ENCODE assay signal across 8 mouse cellular contexts in the genomic region with DNA sequence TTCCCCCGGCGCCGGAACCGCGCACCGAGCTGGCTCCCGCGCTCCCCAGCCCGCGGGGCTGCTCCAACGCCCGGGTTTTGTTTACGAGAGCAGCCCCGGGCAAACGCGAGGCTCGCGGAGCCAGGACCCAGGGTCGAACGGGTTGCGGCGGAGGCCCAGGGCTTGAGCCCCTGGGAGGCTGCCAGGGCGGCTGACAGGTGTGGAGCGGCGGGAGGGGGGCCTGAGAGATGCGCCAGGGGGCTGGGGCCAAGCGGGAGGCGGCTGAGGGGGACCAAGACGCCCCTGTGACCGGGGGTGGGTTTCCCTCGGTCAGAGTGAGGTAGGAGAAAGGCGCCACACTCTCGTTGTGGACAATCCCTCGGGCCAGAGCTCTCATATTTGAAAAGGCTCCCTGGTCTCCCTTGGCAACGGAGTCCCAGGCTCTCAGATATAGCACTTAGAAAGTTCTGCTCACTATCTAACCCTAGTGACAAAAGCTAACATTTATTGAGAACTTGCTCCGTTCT. TPM values are rescaled to one million over a fixed set of nuclear protein-coding genes. Genes with fewer than 3 reads are reported as not detected.
A peak's percentile ranks its signal among the peaks of the same experiment; 100 is the strongest.
DNase-seq lines count a peak whose midpoint lies in the region; ATAC-seq and TF ChIP-seq lines count a peak whose summit lies in the region.

No protein-coding gene starts in this region.

- intact Hi-C loops in left cerebral cortex, postnatal 10 days (cut with DNase I) = loop anchor here (2.0 to 10.0 kb wide), 3 partner anchors 256 to 540 kb away; partner anchors contain the start of gene Cep83

- H3K9me3 ChIP-seq in heart, embryonic 11.5 days (replicated peaks; ENCODE audit: control insufficient read depth, low read length) = no peaks in the 10 kb centered on the region
- peaks cover 7% of the 10 kb centered on the region; the same call in 1 of the 2 replicates for H3K9me3 ChIP-seq in E14TG2a.4 (ENCODE audit: low read length)
- no peaks in the 10 kb centered on the region for H3K9me3 ChIP-seq in forebrain, embryonic 14.5 days (replicated peaks; ENCODE audit: control insufficient read depth, low read length)
- H3K9me3 ChIP-seq in midbrain, embryonic 16.5 days (replicated peaks; ENCODE audit: control insufficient read depth, low read length, poor library complexity, severe bottlenecking) = no peaks in the 10 kb centered on the region

- H3K36me3 ChIP-seq in heart, embryonic 11.5 days (ENCODE audit: control insufficient read depth, insufficient read depth, low read length) = no peaks in the 10 kb centered on the region
- no peaks in the 10 kb centered on the region for H3K36me3 ChIP-seq in E14TG2a.4 (ENCODE audit: insufficient read depth, low read length)
- H3K36me3 ChIP-seq in forebrain, embryonic 14.5 days (ENCODE audit: control insufficient read depth, insufficient read depth, low read length) = no peaks in the 10 kb centered on the region
- no peaks in the 10 kb centered on the region for H3K36me3 ChIP-seq in midbrain, embryonic 16.5 days (ENCODE audit: control insufficient read depth, insufficient read depth, low read length)

- peak overlapping the region; percentile 75 for H3K9ac ChIP-seq in heart, embryonic 11.5 days (ENCODE audit: low read depth, low read length)
- H3K9ac ChIP-seq in forebrain, embryonic 14.5 days (ENCODE audit: low read length) = peak overlapping the region; percentile 91
- H3K9ac ChIP-seq in midbrain, embryonic 16.5 days (ENCODE audit: low read depth, low read length) = peak overlapping the region; percentile 95

- peaks cover 41% of the 10 kb centered on the region for H3K27me3 ChIP-seq in heart, embryonic 11.5 days (ENCODE audit: control insufficient read depth, insufficient read depth, low read length)
- H3K27me3 ChIP-seq in E14TG2a.4 (ENCODE audit: insufficient read depth, low read length) = peaks cover 66% of the 10 kb centered on the region
- H3K27me3 ChIP-seq in forebrain, embryonic 14.5 days (replicated peaks; ENCODE audit: control insufficient read depth, insufficient read depth, low read length) = no peaks in the 10 kb centered on the region
- no peaks in the 10 kb centered on the region for H3K27me3 ChIP-seq in midbrain, embryonic 16.5 days (ENCODE audit: control insufficient read depth, insufficient read depth, low read depth, low read length)

- peak overlapping the region; percentile 96 for H3K4me2 ChIP-seq in heart, embryonic 11.5 days
- peak overlapping the region; percentile 81 for H3K4me2 ChIP-seq in forebrain, embryonic 14.5 days (ENCODE audit: low read length)
- peak overlapping the region; percentile 83 for H3K4me2 ChIP-seq in midbrain, embryonic 16.5 days (ENCODE audit: low read length)

- WGBS in heart, embryonic 11.5 days (ENCODE audit: insufficient replicate concordance) = under 1% methylated on average over 35 of the region's 36 CpGs
- under 1% methylated on average over 36 of the region's 36 CpGs for WGBS in forebrain, embryonic 14.5 days
- WGBS in midbrain, embryonic 16.5 days = under 1% methylated on average over 33 of the region's 36 CpGs

- H3K27ac ChIP-seq in heart, embryonic 11.5 days (ENCODE audit: low read depth, low read length) = no peak overlapping the region
- peak overlapping the region; percentile 95 for H3K27ac ChIP-seq in forebrain, embryonic 14.5 days (ENCODE audit: low read depth, low read length)
- H3K27ac ChIP-seq in midbrain, embryonic 16.5 days (ENCODE audit: low read length) = peak overlapping the region; percentile 97

- ATAC-seq in heart, embryonic 11.5 days (replicated peaks; ENCODE audit: insufficient number of reproducible peaks, low FRiP score, low TSS enrichment) = no peak
- peak; percentile 33 for ATAC-seq in forebrain, embryonic 14.5 days
- peak; percentile 38; the same call in 1 of the 2 replicates for ATAC-seq in midbrain, embryonic 16.5 days

- DNase-seq in heart, adult 18-20 months = no peak
- peak; percentile 60 for DNase-seq in brain, adult 2 months (ENCODE audit: low read depth, low spot score)
- peak; percentile 72 for DNase-seq in forebrain, embryonic 14.5 days (ENCODE audit: low spot score)
- DNase-seq in left cerebral cortex, postnatal 10 days (ENCODE audit: extremely low spot score in 1 of 2, low spot score in 2 of 2) = peak; percentile 29 to 69
- DNase-seq in T-cell, adult 2 months (ENCODE audit: low spot score) = no peak

- H3K4me3 ChIP-seq in heart, embryonic 11.5 days (ENCODE audit: low read depth, low read length) = peak overlapping the region; percentile 79
- H3K4me3 ChIP-seq in E14TG2a.4 (replicated peaks; ENCODE audit: low read length) = peak overlapping the region; percentile 87
- H3K4me3 ChIP-seq in forebrain, embryonic 14.5 days (ENCODE audit: low read depth, low read length) = peak overlapping the region; percentile 75
- peak overlapping the region; percentile 75 for H3K4me3 ChIP-seq in midbrain, embryonic 16.5 days (ENCODE audit: low read depth, low read length)

- no peak for TF ChIP-seq CTCF in E14TG2a.4 (conservative IDR thresholded peaks at IDR 0.05; ENCODE audit: low read length)

- peaks cover 11% of the 10 kb centered on the region for H3K4me1 ChIP-seq in heart, embryonic 11.5 days (ENCODE audit: control insufficient read depth, insufficient read depth, low read length)
- peaks cover 40% of the 10 kb centered on the region for H3K4me1 ChIP-seq in E14TG2a.4 (replicated peaks; ENCODE audit: low read depth, low read length)
- peaks cover 27% of the 10 kb centered on the region for H3K4me1 ChIP-seq in forebrain, embryonic 14.5 days (ENCODE audit: control insufficient read depth, insufficient read depth, low read length)
- H3K4me1 ChIP-seq in midbrain, embryonic 16.5 days (ENCODE audit: control insufficient read depth, insufficient read depth, low read length) = peaks cover 23% of the 10 kb centered on the region

RNA-seq across cellular contexts. Expression of gene Plxnc1, which starts 0.6 kb away (rescaled TPM):
- polyA plus RNA-seq in heart, embryonic 11.5 days (2014; fragmentation: Nextera tagmentation; extraction: Ambion mirVana) = 6.7 and 7.1 TPM in 2 replicates
- 1 to 10 TPM; 1.8 to 3.4 TPM for total RNA-seq in heart, adult 18-20 months (2021)
- 14.4 and 15.0 TPM in 2 replicates for polyA plus RNA-seq in forebrain, embryonic 14.5 days (2014; fragmentation: Nextera tagmentation; extraction: Ambion mirVana)
- total RNA-seq in left cerebral cortex, postnatal 10 days (2021) = 10 to 100 TPM; 45.4 to 46.8 TPM
- polyA plus RNA-seq in midbrain, embryonic 16.5 days (2015; fragmentation: Nextera tagmentation; extraction: Ambion mirVana) = 14.6 and 15.4 TPM in 2 replicates

Comparison
In these comparisons a context has a peak if more than half of its experiments do, and no peak if none do; other contexts are left out.
1. DNase-seq: peak in brain, adult 2 months (single experiment), forebrain, embryonic 14.5 days (single experiment) and left cerebral cortex, postnatal 10 days (2 of 2); none in heart, adult 18-20 months (0 of 2) and T-cell, adult 2 months (single experiment).
2. Peak in every context shown above with its lines, with median percentiles within 50 percentile points of each other: H3K4me2 ChIP-seq, H3K4me3 ChIP-seq and H3K9ac ChIP-seq.